Mouse (Mus musculus) stomach, postnatal 0 days (tissue): Measurements from ENCODE around the gene Hist1h3f.

Experiments used
- CTCF ChIP-seq: IDR thresholded peaks from 2 replicates; pipeline ENCODE4 v1.5.1; 2016; ENCODE audit warnings: antibody characterized with exemption, low read depth, mild to moderate bottlenecking, moderate library complexity
- EP300 ChIP-seq: optimal IDR thresholded peaks from 2 replicates; pipeline ENCODE3; 2016; ENCODE audit warnings: antibody characterized with exemption

DNA sequence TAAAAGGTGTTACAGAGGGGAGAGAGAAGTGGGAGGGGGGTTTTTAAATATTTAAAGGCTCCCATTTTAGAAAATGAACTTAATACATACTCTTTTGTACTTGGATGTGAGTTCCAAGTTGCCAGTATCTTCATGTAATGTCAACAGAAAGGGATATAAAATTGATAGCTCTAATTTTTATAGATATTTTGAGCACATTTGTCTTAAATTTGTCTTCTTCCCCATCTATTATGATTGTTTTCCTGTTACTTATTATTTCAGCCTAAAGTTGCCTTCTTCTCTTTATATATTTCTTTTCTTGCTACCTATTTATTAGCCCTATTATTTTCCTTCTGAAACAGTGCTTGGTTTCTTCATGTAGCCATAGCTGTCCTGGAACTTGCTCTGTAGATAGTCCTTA lies 9.1 kb downstream of the Hist1h3f start, which contains the start of gene Hist1h1d:
- TF ChIP-seq CTCF (no peak), EP300 (no peak)
